Mouse (Mus musculus) kidney, adult 2 months (tissue): ENCODE data around the gene Caln1.

Source experiments
- CTCF ChIP-seq: fragments of 200-500 bp; conservative IDR thresholded peaks from 2 replicates; pipeline ENCODE4 v1.5.1; 2011; ENCODE audit warnings: low read depth, mild to moderate bottlenecking, control low read depth, low read length, moderate library complexity, mixed read lengths; ENCODE audit not compliant: insufficient read depth, insufficient read length
- POLR2A ChIP-seq: fragments of 200-500 bp; IDR thresholded peaks from one replicate; pipeline ENCODE4 v1.6.1; 2011; ENCODE audit warnings: low read depth, low read length, control low read depth

GRCm38 (mm10) chr5:130333971-130334370, 35.3 kb upstream of the Caln1 start:
- TF ChIP-seq CTCF (no peak), POLR2A (no peak)
